Mouse (Mus musculus) hindbrain, embryonic 15.5 days (tissue): Measurements from ENCODE around the gene Plxnc1. TPM values are rescaled to one million over a fixed set of nuclear protein-coding genes. Genes with fewer than 3 reads are reported as not detected.

ENCODE experiments used
- ATAC-seq: fragments of 200-750 bp; cut with Nextera tagmentation; 2 replicates; pipeline ENCODE4 v1.8.0; 2017; ENCODE audit warnings: low read depth, moderate number of reproducible peaks, moderate TSS enrichment; ENCODE audit not compliant: low FRiP score
- H3K27ac ChIP-seq: fragments of 300-500 bp; sonication (generic); replicated peaks from 2 replicates; pipeline ENCODE4 v1.5.1; 2015; ENCODE audit warnings: mild to moderate bottlenecking, inconsistent platforms
- H3K27me3 ChIP-seq: fragments of 300-500 bp; sonication (generic); 2 replicates; pipeline ENCODE4 v1.6.1; 2015; ENCODE audit warnings: control low read depth, inconsistent platforms
- H3K36me3 ChIP-seq: fragments of 300-500 bp; sonication (generic); 2 replicates; pipeline ENCODE4 v1.6.1; 2015; ENCODE audit warnings: control low read depth, inconsistent platforms
- H3K4me1 ChIP-seq: fragments of 300-500 bp; sonication (generic); replicated peaks from 2 replicates; pipeline ENCODE4 v1.6.1; 2015; ENCODE audit warnings: control low read depth, inconsistent platforms
- H3K4me2 ChIP-seq: fragments of 300-500 bp; sonication (generic); 2 replicates; pipeline ENCODE4 v1.6.1; 2015; ENCODE audit warnings: moderate library complexity, mild to moderate bottlenecking, inconsistent platforms
- H3K4me3 ChIP-seq: fragments of 300-500 bp; sonication (generic); 2 replicates; pipeline ENCODE4 v1.5.1; 2015; ENCODE audit warnings: mild to moderate bottlenecking, inconsistent platforms
- H3K9ac ChIP-seq: fragments of 300-500 bp; sonication (generic); 2 replicates; pipeline ENCODE4 v1.6.1; 2015; ENCODE audit warnings: inconsistent platforms
- H3K9me3 ChIP-seq: fragments of 300-500 bp; sonication (generic); 2 replicates; pipeline ENCODE4 v1.6.1; 2016; ENCODE audit warnings: control low read depth, inconsistent platforms
- WGBS: fragments of 180-500 bp; shearing (Covaris S2); methylation state at CpG from one replicate; pipeline ENCODE4 v1.1.7; 2015; 5-methylcytosine and 5-hydroxymethylcytosine counted together
- polyA plus RNA-seq: library from polyadenylated mRNA; unstranded; fragments of >200 nt; fragmentation: Nextera tagmentation; extraction: Ambion mirVana; gene quantifications from 2 replicates; pipeline ENCODE4 v1.2.1, GENCODE M21; 2015

The Plxnc1 gene
- polyA plus RNA-seq, 1 experiment from 2014 or later: 12.5 TPM

DNA sequence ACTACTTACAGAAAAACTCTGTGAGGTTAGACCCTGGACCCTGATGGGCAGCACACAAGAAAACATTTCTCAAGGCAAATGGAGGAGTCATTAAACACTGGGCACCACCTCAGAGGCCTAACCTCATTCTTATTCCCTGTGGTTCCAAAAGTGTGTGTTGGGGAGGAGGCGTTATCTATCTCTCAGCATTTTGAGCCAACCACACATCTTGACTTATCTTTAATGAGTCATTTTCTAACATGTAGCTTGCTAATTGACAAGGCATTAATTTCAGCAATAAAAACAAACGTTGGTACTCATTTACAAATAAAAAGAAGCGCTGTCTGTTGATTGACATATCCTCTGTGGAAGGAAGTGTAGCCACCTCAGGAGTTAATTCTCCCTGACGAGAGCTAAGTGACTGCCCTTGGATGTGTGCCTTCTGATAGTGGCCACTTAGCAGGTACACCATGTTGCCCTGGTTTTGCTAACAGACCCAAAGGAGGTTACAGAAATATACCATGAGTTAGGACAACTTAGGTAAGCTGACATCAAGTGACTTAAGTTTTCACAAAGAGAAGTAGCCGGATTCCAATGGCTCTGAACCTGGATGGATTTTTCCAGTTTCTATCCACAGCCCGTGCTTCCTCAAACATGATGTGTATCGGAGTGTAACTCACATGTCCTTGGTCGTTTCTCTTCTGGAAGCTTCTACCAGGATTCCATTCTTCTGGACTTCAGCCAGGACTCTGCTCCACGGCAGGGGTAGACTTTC is 29.9 kb upstream of the Plxnc1 start:
- Histone ChIP-seq H3K27me3 (no peaks in the 10 kb centered on the region), H3K4me1 (peaks cover 12% of the 10 kb centered on the region), H3K9ac (no peak overlapping the region), H3K36me3 (no peaks in the 10 kb centered on the region), H3K9me3 (no peaks in the 10 kb centered on the region), H3K4me3 (no peak overlapping the region), H3K4me2 (no peak overlapping the region), H3K27ac (no peak overlapping the region)
- 61% methylated on average over 9 of the region's 9 CpGs for WGBS
- no peak for ATAC-seq

GRCm38 (mm10) chr10:94971625-94972161 is 27.1 kb upstream of the Plxnc1 start:
- 75% methylated on average over 3 of the region's 3 CpGs for WGBS
- Histone ChIP-seq H3K27me3 (no peaks in the 10 kb centered on the region), H3K4me2 (no peak overlapping the region), H3K9ac (no peak overlapping the region), H3K4me1 (no peaks in the 10 kb centered on the region), H3K27ac (no peak overlapping the region), H3K9me3 (no peaks in the 10 kb centered on the region), H3K4me3 (no peak overlapping the region), H3K36me3 (no peaks in the 10 kb centered on the region)
- ATAC-seq: no peak

GRCm38 (mm10) chr10:94970221-94970620 is 25.6 kb upstream of the Plxnc1 start:
- no peak overlapping the region for H3K27ac ChIP-seq
- ATAC-seq: no peak
- no peak overlapping the region for H3K4me2 ChIP-seq
- WGBS: 85% methylated on average over 6 of the region's 6 CpGs
- H3K36me3 ChIP-seq: no peaks in the 10 kb centered on the region
- H3K4me3 ChIP-seq: no peak overlapping the region
- no peaks in the 10 kb centered on the region for H3K9me3 ChIP-seq
- H3K4me1 ChIP-seq: no peaks in the 10 kb centered on the region
- H3K9ac ChIP-seq: no peak overlapping the region
- H3K27me3 ChIP-seq: 0 out of 2 replicates have a peak, but pooled peaks cover 2% of the 10 kb centered on the region

GRCm38 (mm10) chr10:94967468-94967867 is 22.8 kb upstream of the Plxnc1 start:
- Histone ChIP-seq H3K27me3 (0 out of 2 replicates have a peak, but pooled peaks cover 2% of the 10 kb centered on the region), H3K9ac (no peak overlapping the region), H3K27ac (no peak overlapping the region), H3K4me1 (no peaks in the 10 kb centered on the region), H3K9me3 (no peaks in the 10 kb centered on the region), H3K4me3 (no peak overlapping the region), H3K36me3 (no peaks in the 10 kb centered on the region), H3K4me2 (no peak overlapping the region)
- WGBS: 93% methylated on average over 7 of the region's 7 CpGs
- ATAC-seq: no peak

- no peaks in the 10 kb centered on the region for H3K9me3 ChIP-seq
- ATAC-seq: no peak
- H3K9ac ChIP-seq: no peak overlapping the region
Measured at GRCm38 (mm10) chr10:94966789-94967188, 22.2 kb upstream of the Plxnc1 start.

DNA sequence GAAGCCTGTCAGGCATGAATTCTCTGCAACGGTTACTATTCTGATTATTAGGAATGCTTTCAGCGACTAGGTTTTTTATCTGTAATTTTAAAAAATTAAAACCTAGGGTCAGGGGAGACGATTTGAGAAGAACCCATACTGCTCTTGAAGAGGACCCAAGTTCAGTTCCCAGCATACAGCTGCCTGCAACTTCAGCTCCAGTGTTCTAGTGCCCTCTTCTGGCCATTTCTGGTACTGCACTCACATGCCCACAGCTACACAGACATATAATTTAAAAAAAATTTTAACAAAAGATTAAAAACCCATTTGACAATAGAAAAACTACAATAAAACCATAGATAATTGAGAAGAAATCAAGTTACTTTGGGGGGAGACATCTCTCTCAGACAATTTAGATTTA is 20.5 kb upstream of the Plxnc1 start:
- no peak overlapping the region for H3K9ac ChIP-seq
- ATAC-seq: no peak
- WGBS: 85% methylated on average over 3 of the region's 3 CpGs
- H3K4me2 ChIP-seq: no peak overlapping the region
- no peaks in the 10 kb centered on the region for H3K36me3 ChIP-seq
- H3K27ac ChIP-seq: no peak overlapping the region
- no peak overlapping the region for H3K4me3 ChIP-seq
- no peaks in the 10 kb centered on the region for H3K4me1 ChIP-seq
- H3K9me3 ChIP-seq: no peaks in the 10 kb centered on the region
- H3K27me3 ChIP-seq: 0 out of 2 replicates have a peak, but pooled peaks cover 2% of the 10 kb centered on the region

More at GRCm38 (mm10) chr10:94966789-94967188, 22.2 kb upstream of the Plxnc1 start:
- Histone ChIP-seq H3K27ac (no peak overlapping the region), H3K36me3 (no peaks in the 10 kb centered on the region), H3K27me3 (0 out of 2 replicates have a peak, but pooled peaks cover 2% of the 10 kb centered on the region), H3K4me2 (no peak overlapping the region), H3K4me1 (no peaks in the 10 kb centered on the region), H3K4me3 (no peak overlapping the region)
- WGBS: 89% methylated on average over 7 of the region's 7 CpGs

DNA sequence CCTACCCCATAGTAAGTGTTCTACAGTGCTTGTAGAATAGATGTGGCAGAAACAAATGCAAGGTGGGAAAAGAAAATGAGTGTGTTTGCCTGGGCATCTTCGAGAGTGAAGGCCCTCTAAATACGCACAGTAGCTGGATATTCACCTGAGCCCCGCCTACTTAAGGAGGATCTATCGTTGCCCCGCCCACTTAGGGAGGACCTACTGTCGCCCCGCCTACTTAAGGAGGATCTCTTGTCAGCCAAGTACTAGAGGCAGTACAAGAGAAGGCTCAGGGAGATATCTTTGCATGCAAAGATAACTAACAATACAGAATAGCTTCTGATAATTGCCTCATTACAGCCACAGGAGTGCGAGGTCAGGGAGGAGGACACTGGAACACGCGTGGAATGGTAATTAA is 17.4 kb upstream of the Plxnc1 start:
- H3K9me3 ChIP-seq: no peaks in the 10 kb centered on the region
- H3K4me3 ChIP-seq: no peak overlapping the region
- whole genome bisulfite sequencing: 84% methylated on average over 10 of the region's 10 CpGs
- H3K4me1 ChIP-seq: 0 out of 2 replicates have a peak, but pooled peaks cover 3% of the 10 kb centered on the region
- H3K9ac ChIP-seq: no peak overlapping the region
- ATAC-seq: no peak
- H3K27ac ChIP-seq: no peak overlapping the region
- H3K4me2 ChIP-seq: no peak overlapping the region
- 0 out of 2 replicates have a peak, but pooled peaks cover 2% of the 10 kb centered on the region for H3K27me3 ChIP-seq
- no peaks in the 10 kb centered on the region for H3K36me3 ChIP-seq

DNA sequence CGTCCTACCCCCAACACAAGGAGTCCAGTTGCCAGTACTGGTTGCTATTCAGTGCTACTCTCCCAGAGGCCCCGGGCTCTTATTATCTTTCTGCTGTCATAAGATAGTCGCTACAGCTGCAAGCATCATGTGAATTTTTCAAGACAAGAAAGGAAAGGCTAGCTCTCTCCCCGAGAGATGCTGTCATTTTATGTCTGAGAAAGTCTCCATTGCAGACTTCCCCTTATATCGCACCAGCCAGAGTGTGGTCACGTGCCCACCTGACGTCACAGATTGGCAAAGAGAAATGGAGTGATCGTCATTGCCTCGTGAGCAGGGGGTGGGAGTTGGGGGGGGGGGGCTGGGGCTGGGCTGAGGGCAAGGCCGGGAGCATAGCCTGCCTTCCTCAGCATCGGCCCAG is 16.6 kb upstream of the Plxnc1 start:
- H3K27me3 ChIP-seq: no peaks in the 10 kb centered on the region
- H3K4me1 ChIP-seq: 0 out of 2 replicates have a peak, but pooled peaks cover 3% of the 10 kb centered on the region
- H3K4me2 ChIP-seq: no peak overlapping the region
- no peaks in the 10 kb centered on the region for H3K36me3 ChIP-seq
- ATAC-seq: no peak
- H3K4me3 ChIP-seq: no peak overlapping the region
- WGBS: 75% methylated on average over 11 of the region's 11 CpGs
- H3K9me3 ChIP-seq: no peaks in the 10 kb centered on the region
- H3K27ac ChIP-seq: no peak overlapping the region
- no peak overlapping the region for H3K9ac ChIP-seq

DNA sequence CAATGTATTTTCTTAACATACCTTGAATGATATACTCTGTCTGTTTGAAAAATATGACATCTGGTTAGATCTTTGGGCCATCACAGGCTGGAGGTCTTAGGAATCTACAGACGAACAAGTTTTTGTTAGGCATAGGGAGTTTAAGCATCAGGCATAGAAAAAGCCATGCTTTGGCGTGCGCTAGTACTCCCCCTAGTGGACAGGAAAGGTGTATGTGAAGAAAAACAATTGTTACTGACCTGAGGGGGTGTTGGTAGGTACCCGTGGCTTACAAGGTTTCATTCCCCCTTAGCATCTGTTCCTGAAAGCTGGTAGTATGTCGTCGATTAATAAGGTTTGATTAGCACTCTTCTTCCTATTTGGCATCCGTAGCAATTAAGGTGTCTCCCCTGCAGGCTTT is 13.7 kb upstream of the Plxnc1 start:
- whole genome bisulfite sequencing: 6% methylated on average over 7 of the region's 7 CpGs
- peak; percentile 66; the same call in 1 of the 2 replicates for ATAC-seq

GRCm38 (mm10) chr10:94957705-94958104 is 13.1 kb upstream of the Plxnc1 start:
- Histone ChIP-seq H3K4me3 (no peak overlapping the region), H3K27ac (no peak overlapping the region), H3K36me3 (no peaks in the 10 kb centered on the region), H3K4me2 (no peak overlapping the region), H3K4me1 (0 out of 2 replicates have a peak, but pooled peaks cover 3% of the 10 kb centered on the region), H3K27me3 (no peaks in the 10 kb centered on the region), H3K9me3 (no peaks in the 10 kb centered on the region), H3K9ac (no peak overlapping the region)
- 80% methylated on average over 7 of the region's 7 CpGs for WGBS
- no peak for ATAC-seq

More for the DNA sequence above, 13.7 kb upstream of the Plxnc1 start:
- Histone ChIP-seq H3K4me2 (peak overlapping the region; percentile 25; the same call in 1 of the 2 replicates), H3K9me3 (no peaks in the 10 kb centered on the region), H3K36me3 (no peaks in the 10 kb centered on the region), H3K4me3 (no peak overlapping the region), H3K4me1 (0 out of 2 replicates have a peak, but pooled peaks cover 3% of the 10 kb centered on the region), H3K9ac (no peak overlapping the region), H3K27ac (no peak overlapping the region), H3K27me3 (no peaks in the 10 kb centered on the region)

DNA sequence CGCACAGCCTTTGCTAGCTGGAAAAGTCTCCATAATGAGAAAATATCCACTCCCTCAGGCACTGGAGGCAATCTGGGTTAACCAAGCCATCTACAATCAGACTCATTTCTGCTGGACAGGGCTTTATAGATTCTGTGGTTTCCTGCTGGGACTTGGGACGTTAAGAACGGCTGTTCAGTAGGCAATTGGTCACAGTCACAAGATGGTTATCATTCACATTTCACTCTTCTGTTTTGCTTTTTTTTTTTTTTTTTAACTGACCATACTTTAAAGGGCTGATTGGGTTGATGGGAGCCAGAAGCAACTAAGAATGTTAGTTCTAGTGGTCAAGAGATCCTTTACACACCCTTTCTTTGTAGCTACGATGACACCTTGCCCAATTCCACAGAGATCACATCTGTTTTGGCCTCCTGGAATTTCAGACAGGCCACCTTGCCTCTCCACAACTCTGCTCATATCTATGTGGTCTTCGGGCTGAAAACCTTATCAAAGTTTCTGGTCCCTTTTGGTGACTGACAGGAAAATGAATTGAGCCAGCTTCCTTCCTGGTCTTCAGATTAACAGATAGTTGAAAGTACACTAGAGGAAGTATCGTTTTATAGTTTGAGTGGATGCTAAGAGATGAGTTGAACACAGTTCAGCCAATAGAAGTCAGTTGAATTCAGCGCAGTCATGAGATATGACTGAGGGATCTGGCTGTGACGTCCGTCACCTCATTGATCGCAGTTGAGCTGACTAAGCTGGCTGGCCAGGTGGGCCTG is 3.5 kb upstream of the Plxnc1 start:
- no peak overlapping the region for H3K4me3 ChIP-seq
- no peaks in the 10 kb centered on the region for H3K27me3 ChIP-seq
- H3K27ac ChIP-seq: no peak overlapping the region
- H3K9me3 ChIP-seq: no peaks in the 10 kb centered on the region
- no peak for ATAC-seq
- H3K4me1 ChIP-seq: peaks cover 14% of the 10 kb centered on the region
- no peak overlapping the region for H3K4me2 ChIP-seq
- 73% methylated on average over 10 of the region's 10 CpGs for WGBS
- no peak overlapping the region for H3K9ac ChIP-seq
- H3K36me3 ChIP-seq: no peaks in the 10 kb centered on the region

DNA sequence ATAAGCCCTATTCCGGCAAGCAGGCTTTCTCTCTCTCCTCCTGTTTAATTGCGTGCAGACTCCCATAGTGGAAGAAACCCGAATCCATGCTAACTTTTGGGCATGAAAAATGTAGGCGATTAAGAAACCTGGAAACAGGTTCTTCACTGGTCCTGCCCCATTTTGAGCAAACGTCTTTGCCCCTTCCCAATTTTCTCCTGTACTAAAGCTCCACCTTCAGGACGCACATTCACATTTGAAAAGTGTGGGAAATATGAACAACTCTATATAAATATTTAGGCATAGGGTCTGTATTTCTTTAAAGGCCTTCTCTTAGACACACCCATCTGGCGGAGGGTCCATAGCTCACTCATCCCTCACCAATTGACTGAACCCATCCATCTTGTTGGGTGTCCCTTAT is 2.8 kb upstream of the Plxnc1 start:
- Histone ChIP-seq H3K27ac (no peak overlapping the region), H3K27me3 (no peaks in the 10 kb centered on the region), H3K9ac (no peak overlapping the region), H3K36me3 (no peaks in the 10 kb centered on the region), H3K4me3 (no peak overlapping the region), H3K4me1 (peaks cover 16% of the 10 kb centered on the region), H3K9me3 (no peaks in the 10 kb centered on the region), H3K4me2 (no peak overlapping the region)
- WGBS: 68% methylated on average over 7 of the region's 7 CpGs
- ATAC-seq: no peak
